Mouse (Mus musculus) CH12.LX (cell line): Measurements from ENCODE around the gene Gzf1. TPM values are rescaled to one million over a fixed set of nuclear protein-coding genes. Genes with fewer than 3 reads are reported as not detected.

Experiments used
- DNase-seq: peaks from one replicate; pipeline ENCODE4 v3.0.0-alpha.2; 2013; ENCODE audit errors: extremely low read depth
- H3K27ac ChIP-seq: 2 replicates; pipeline ENCODE4 v1.5.1; 2012; ENCODE audit warnings: low read depth, mild to moderate bottlenecking, control low read depth, moderate library complexity; ENCODE audit not compliant: insufficient read depth
- H3K27me3 ChIP-seq: replicated peaks from 2 replicates; pipeline ENCODE3; 2012; ENCODE audit warnings: inconsistent platforms
- H3K36me3 ChIP-seq, 2 experiments: replicated peaks in 1 of 2; 2 replicates each; pipeline versions ENCODE3 to v1.6.1; 2012; ENCODE audit warnings: inconsistent platforms in 1 of 2, low read length in 1 of 2, mild to moderate bottlenecking in 1 of 2, mixed read lengths in 1 of 2, moderate library complexity in 1 of 2; ENCODE audit not compliant: control insufficient read depth in 1 of 2, insufficient read depth in 1 of 2
- H3K4me1 ChIP-seq, 2 experiments: 2 replicates each; pipeline ENCODE4 v1.6.1; 2012; ENCODE audit warnings: inconsistent platforms in 1 of 2, moderate library complexity in 1 of 2; ENCODE audit not compliant: insufficient read depth in 2 of 2, control insufficient read depth in 1 of 2
- H3K4me2 ChIP-seq: 2 replicates; pipeline ENCODE4 v1.6.1; 2012; ENCODE audit warnings: low read depth, mild to moderate bottlenecking, control low read depth; ENCODE audit not compliant: poor library complexity, insufficient read depth, severe bottlenecking
- H3K4me3 ChIP-seq, 3 experiments: fragments of 150-350 bp in 1 of 3; sonication (generic) in 1 of 3; replicated peaks in 1 of 3; 2 replicates each; pipeline versions ENCODE3 to v1.5.1; 2011 to 2012; ENCODE audit warnings: low read depth in 2 of 3, low read length in 2 of 3, mild to moderate bottlenecking in 2 of 3, moderate library complexity in 2 of 3, control low read depth in 1 of 3, improper control_type of control experiment in 1 of 3, inconsistent platforms in 1 of 3, mixed read lengths in 1 of 3; ENCODE audit not compliant: poor library complexity in 1 of 3
- H3K79me2 ChIP-seq: replicated peaks from 2 replicates; pipeline ENCODE4 v1.6.1; 2012; ENCODE audit warnings: mild to moderate bottlenecking, moderate library complexity; ENCODE audit not compliant: control insufficient read depth, poor library complexity, insufficient read depth, severe bottlenecking; ENCODE audit errors: extremely low read depth
- H3K9ac ChIP-seq: 2 replicates; pipeline ENCODE4 v1.6.1; 2012; ENCODE audit warnings: low read depth, mild to moderate bottlenecking, control low read depth, moderate library complexity; ENCODE audit not compliant: insufficient read depth
- H3K9me3 ChIP-seq: replicated peaks from 2 replicates; pipeline ENCODE3; 2012; ENCODE audit warnings: low read length, inconsistent platforms, mixed read lengths
- BHLHE40 ChIP-seq: IDR thresholded peaks from 2 replicates; pipeline ENCODE4 v1.6.1; 2011; ENCODE audit warnings: mild to moderate bottlenecking, low read depth, low read length, improper control_type of control experiment
- CHD1 ChIP-seq: IDR thresholded peaks from 2 replicates; pipeline ENCODE4 v1.6.1; 2012; ENCODE audit warnings: low read depth, low read length, improper control_type of control experiment, inconsistent platforms
- CHD2 ChIP-seq: IDR thresholded peaks from 2 replicates; pipeline ENCODE4 v1.6.1; 2011; ENCODE audit warnings: low read length, improper control_type of control experiment
- CTCF ChIP-seq, 2 experiments: IDR thresholded peaks in 1 of 2; conservative IDR thresholded peaks in 1 of 2; 2 replicates each; pipeline ENCODE4 v1.5.1; 2011 to 2012; ENCODE audit warnings: low read depth in 2 of 2, low read length in 2 of 2, improper control_type of control experiment in 1 of 2, inconsistent platforms in 1 of 2, mild to moderate bottlenecking in 1 of 2, moderate library complexity in 1 of 2
- E2F4 ChIP-seq: IDR thresholded peaks from 2 replicates; pipeline ENCODE4 v1.6.1; 2011; ENCODE audit warnings: low read depth, low read length, improper control_type of control experiment; ENCODE audit not compliant: insufficient replicate concordance
- ELF1 ChIP-seq: IDR thresholded peaks from 2 replicates; pipeline ENCODE4 v1.6.1; 2014; ENCODE audit warnings: low read depth, mild to moderate bottlenecking, inconsistent platforms, low read length, improper control_type of control experiment
- EP300 ChIP-seq: IDR thresholded peaks from 2 replicates; pipeline ENCODE4 v1.6.1; 2011; ENCODE audit warnings: low read length, improper control_type of control experiment
- ETS1 ChIP-seq: conservative IDR thresholded peaks from 2 replicates; pipeline ENCODE4 v1.6.1; 2012; ENCODE audit warnings: low read depth, mild to moderate bottlenecking, inconsistent platforms, low read length, improper control_type of control experiment, moderate library complexity
- GABPA ChIP-seq: IDR thresholded peaks from 2 replicates; pipeline ENCODE4 v1.6.1; 2012; ENCODE audit warnings: low read depth, low read length, improper control_type of control experiment, inconsistent platforms; ENCODE audit not compliant: insufficient replicate concordance
- HCFC1 ChIP-seq: IDR thresholded peaks from 2 replicates; pipeline ENCODE4 v1.6.1; 2012; ENCODE audit warnings: low read depth, mild to moderate bottlenecking, inconsistent platforms, low read length, improper control_type of control experiment
- IRF4 ChIP-seq: IDR thresholded peaks from 2 replicates; pipeline ENCODE4 v1.6.1; 2014; ENCODE audit warnings: low read depth, mild to moderate bottlenecking, inconsistent platforms, low read length, improper control_type of control experiment
- JUN ChIP-seq: IDR thresholded peaks from 2 replicates; pipeline ENCODE4 v1.6.1; 2011; ENCODE audit warnings: low read depth, mild to moderate bottlenecking, low read length, improper control_type of control experiment, moderate library complexity; ENCODE audit not compliant: insufficient read depth
- JUND ChIP-seq: conservative IDR thresholded peaks from 2 replicates; pipeline ENCODE4 v1.6.1; 2011; ENCODE audit warnings: low read depth, low read length, improper control_type of control experiment
- KAT2A ChIP-seq: IDR thresholded peaks from 2 replicates; pipeline ENCODE4 v1.6.1; 2012; ENCODE audit warnings: low read length, improper control_type of control experiment, inconsistent platforms; ENCODE audit not compliant: insufficient replicate concordance
- MAFK ChIP-seq: IDR thresholded peaks from 2 replicates; pipeline ENCODE4 v1.6.1; 2011; ENCODE audit warnings: low read length, improper control_type of control experiment; ENCODE audit not compliant: insufficient replicate concordance
- MAX ChIP-seq: IDR thresholded peaks from 2 replicates; pipeline ENCODE4 v1.6.1; 2011; ENCODE audit warnings: low read length, improper control_type of control experiment
- MAZ ChIP-seq: IDR thresholded peaks from 2 replicates; pipeline ENCODE4 v1.6.1; 2012; ENCODE audit warnings: low read depth, mild to moderate bottlenecking, inconsistent platforms, low read length, improper control_type of control experiment, moderate library complexity
- MEF2A ChIP-seq: IDR thresholded peaks from 2 replicates; pipeline ENCODE4 v1.6.1; 2014; ENCODE audit warnings: low read depth, mild to moderate bottlenecking, inconsistent platforms, low read length, improper control_type of control experiment, borderline replicate concordance
- MXI1 ChIP-seq: IDR thresholded peaks from 2 replicates; pipeline ENCODE4 v1.6.1; 2011; ENCODE audit warnings: mild to moderate bottlenecking, low read depth, low read length, improper control_type of control experiment
- MYC ChIP-seq: IDR thresholded peaks from 2 replicates; pipeline ENCODE4 v1.6.1; 2011; ENCODE audit warnings: low read depth, mild to moderate bottlenecking, improper control_type of control experiment, low read length
- NELFE ChIP-seq: IDR thresholded peaks from 2 replicates; pipeline ENCODE4 v1.6.1; 2011; ENCODE audit warnings: low read depth, low read length, improper control_type of control experiment
- NRF1 ChIP-seq: IDR thresholded peaks from 2 replicates; pipeline ENCODE4 v1.6.1; 2014; ENCODE audit warnings: low read depth, mild to moderate bottlenecking, inconsistent platforms, low read length, improper control_type of control experiment, moderate library complexity
- PAX5 ChIP-seq: IDR thresholded peaks from 2 replicates; pipeline ENCODE4 v1.6.1; 2012; ENCODE audit warnings: low read length, inconsistent platforms, mixed read lengths
- POLR2A ChIP-seq: IDR thresholded peaks from 2 replicates; pipeline ENCODE4 v1.6.1; 2011; ENCODE audit warnings: low read depth, mild to moderate bottlenecking, improper control_type of control experiment, low read length
- POLR2AphosphoS2 ChIP-seq: IDR thresholded peaks from 2 replicates; pipeline ENCODE4 v1.6.1; 2011; ENCODE audit warnings: low read depth, low read length, improper control_type of control experiment
- RAD21 ChIP-seq: IDR thresholded peaks from 2 replicates; pipeline ENCODE4 v1.6.1; 2011; ENCODE audit warnings: low read depth, mild to moderate bottlenecking, low read length, improper control_type of control experiment, moderate library complexity
- RCOR1 ChIP-seq: conservative IDR thresholded peaks from 2 replicates; pipeline ENCODE4 v1.6.1; 2012; ENCODE audit warnings: low read depth, mild to moderate bottlenecking, inconsistent platforms, low read length, improper control_type of control experiment
- SIN3A ChIP-seq: IDR thresholded peaks from 2 replicates; pipeline ENCODE4 v1.6.1; 2012; ENCODE audit warnings: low read length, improper control_type of control experiment, inconsistent platforms
- SMC3 ChIP-seq: IDR thresholded peaks from 2 replicates; pipeline ENCODE4 v1.6.1; 2011; ENCODE audit warnings: low read depth, low read length, improper control_type of control experiment
- TBP ChIP-seq: conservative IDR thresholded peaks from 2 replicates; pipeline ENCODE4 v1.6.1; 2011; ENCODE audit warnings: low read depth, low read length, improper control_type of control experiment
- UBTF ChIP-seq: IDR thresholded peaks from 2 replicates; pipeline ENCODE4 v1.6.1; 2012; ENCODE audit warnings: low read depth, mild to moderate bottlenecking, inconsistent platforms, low read length, improper control_type of control experiment, moderate library complexity
- USF1 ChIP-seq: IDR thresholded peaks from 2 replicates; pipeline ENCODE4 v1.6.1; 2014; ENCODE audit warnings: low read depth, mild to moderate bottlenecking, inconsistent platforms, low read length, improper control_type of control experiment
- USF2 ChIP-seq: conservative IDR thresholded peaks from 2 replicates; pipeline ENCODE4 v1.6.1; 2011; ENCODE audit warnings: low read depth, low read length, improper control_type of control experiment
- ZC3H11A ChIP-seq: IDR thresholded peaks from 2 replicates; pipeline ENCODE4 v1.6.1; 2012; ENCODE audit warnings: low read depth, mild to moderate bottlenecking, inconsistent platforms, low read length, improper control_type of control experiment
- ZKSCAN1 ChIP-seq: IDR thresholded peaks from 2 replicates; pipeline ENCODE4 v1.6.1; 2012; ENCODE audit warnings: low read depth, inconsistent platforms, low read length, improper control_type of control experiment, borderline replicate concordance
- ZMIZ1 ChIP-seq: IDR thresholded peaks from 2 replicates; pipeline ENCODE4 v1.6.1; 2012; ENCODE audit warnings: low read depth, mild to moderate bottlenecking, inconsistent platforms, low read length, improper control_type of control experiment
- ZNF384 ChIP-seq: IDR thresholded peaks from 2 replicates; pipeline ENCODE4 v1.6.1; 2012; ENCODE audit warnings: low read depth, low read length, improper control_type of control experiment, inconsistent platforms
- dilution Hi-C: fragments of 300-500 bp; cut with MboI; formaldehyde crosslinking; loops from 2 replicates; pipeline ENCODE4 v1.14.3; 2020; ENCODE audit warnings: low sequenced_read_pairs; ENCODE audit not compliant: extremely low pct_unique_long_range_greater_than_20kb, extremely low pct_ligation_motif_present
- in situ Hi-C: fragments of 300-500 bp; cut with MboI; formaldehyde crosslinking; loops from 3 replicates; pipeline ENCODE4 v1.14.3; 2019; ENCODE audit warnings: low sequenced_read_pairs, low pct_ligation_motif_present, low pct_unique_long_range_greater_than_20kb, mixed read lengths
- polyA plus RNA-seq: library from polyadenylated mRNA; unstranded; fragments of >175 nt; gene quantifications from 2 replicates; pipeline ENCODE4 v1.2.1, GENCODE M21; 2012; ENCODE audit warnings: low read depth; ENCODE audit not compliant: insufficient read length
- total RNA-seq, 2 experiments: library from RNA; depleted of rRNA; stranded (reverse); fragments of 300-350 nt in 1 of 2; fragments of >200 nt in 1 of 2; gene quantifications; 2 replicates each; pipeline ENCODE4 v1.2.3; 2012 to 2014

Gene Gzf1
- total and polyA plus RNA-seq, 3 experiments = 5.8 to 9.5 (median 8.1) TPM

DNA sequence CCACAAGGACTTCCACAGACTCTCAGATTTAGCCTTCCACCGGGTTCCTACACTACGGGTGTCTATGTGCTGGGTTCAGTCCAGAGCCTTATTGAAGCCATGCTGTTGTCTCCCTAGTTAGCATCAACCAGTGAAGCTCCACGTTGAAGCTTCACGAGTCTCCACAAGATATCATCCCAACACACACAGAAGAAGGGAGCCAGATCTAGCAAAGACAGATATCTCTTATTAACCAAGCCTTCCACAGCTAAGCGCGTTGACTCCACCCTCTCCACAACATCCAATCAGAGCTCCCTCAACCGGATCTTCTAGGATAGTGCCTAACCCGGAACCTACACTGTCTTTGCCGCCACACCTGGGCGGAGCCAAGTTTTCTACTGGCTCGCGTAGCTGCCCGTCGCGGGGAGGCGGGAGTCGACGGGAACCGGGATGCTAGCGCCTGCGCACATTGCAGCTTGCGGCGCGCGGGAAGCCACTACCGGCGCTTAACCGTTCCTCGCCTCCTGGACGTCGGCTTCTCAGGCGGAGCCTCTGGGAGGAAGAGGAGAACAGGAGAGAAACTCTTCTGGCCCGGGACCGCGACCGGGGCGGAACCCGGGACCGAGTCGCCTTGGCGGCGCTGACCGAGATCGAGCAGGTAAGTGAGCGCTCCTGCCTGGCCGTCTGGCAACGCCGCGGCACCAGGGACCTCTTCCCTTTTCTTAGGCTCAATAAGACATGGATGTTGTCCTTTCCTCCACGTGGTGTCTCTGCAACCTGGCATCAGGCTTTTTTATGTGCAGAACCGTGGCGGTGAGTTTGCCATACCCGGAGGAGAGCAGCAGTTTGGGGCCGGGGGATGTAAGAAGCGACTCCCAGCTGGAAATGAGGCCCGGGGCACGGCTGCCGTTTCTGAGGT lies 8.4 kb upstream of the Gzf1 start, which contains the start of gene Nxt1:
Gene Nxt1 (plus strand): TSS at position 403 of the 898 bp plus-strand sequence.
- H3K27ac ChIP-seq = no peak within 1 kb of the TSS
- peaks cover 2% of the 10 kb centered on the region for H3K27me3 ChIP-seq
- H3K9me3 ChIP-seq = no peaks in the 10 kb centered on the region
- peaks cover 19 to 32% of the 10 kb centered on the region in 2 experiments for H3K36me3 ChIP-seq
- DNase-seq = peak; percentile 97
- dilution Hi-C loops (no loop called here), in situ Hi-C loops (loop anchor here (25.0 kb wide), 1 partner anchor 285 kb away; the partner anchor contains the start of gene Sstr4)
- peak within 1 kb of the TSS; percentile 91 for H3K9ac ChIP-seq
- H3K4me1 ChIP-seq = peaks cover 0 to 28% of the 10 kb centered on the region in 2 experiments
- H3K79me2 ChIP-seq = peaks cover 38% of the 10 kb centered on the region
- peak within 1 kb of the TSS; percentile 79 to 88 (median 87) for H3K4me3 ChIP-seq
- peak within 1 kb of the TSS; percentile 97 for H3K4me2 ChIP-seq
- TF ChIP-seq RAD21 (no peak), NELFE (peak; percentile 83; the same call in 1 of the 2 replicates), JUND (no peak), ZKSCAN1 (no peak), E2F4 (peak; percentile 91; the same call in 1 of the 2 replicates), ZMIZ1 (no peak), EP300 (no peak), POLR2A (peak; percentile 91), MXI1 (peak; percentile 67), GABPA (peak; percentile 41; the same call in 1 of the 2 replicates), MAZ (no peak), SMC3 (no peak), HCFC1 (peak; percentile 99), ZC3H11A (no peak), CTCF (conservative IDR thresholded peaks at IDR 0.05 in 1 of 2, IDR thresholded peaks at IDR 0.05 in 1 of 2; ENCODE audit: low read depth in 2 of 2, low read length in 2 of 2) (no peak), ETS1 (no peak), POLR2AphosphoS2 (peak; percentile 77; the same call in 1 of the 2 replicates), UBTF (0 out of 2 replicates have a peak, but pooled peaks have one; percentile 4), MEF2A (peak; percentile 50; the same call in 1 of the 2 replicates), ELF1 (peak; percentile 100), MYC (no peak; the same call in 1 of the 2 replicates), TBP (peak; percentile 84), MAX (no peak), IRF4 (no peak; the same call in 1 of the 2 replicates), BHLHE40 (no peak), KAT2A (peak; percentile 95; the same call in 1 of the 2 replicates), ZNF384 (0 out of 2 replicates have a peak, but pooled peaks have one; percentile 39), NRF1 (peak; percentile 92), CHD2 (peak; percentile 97), USF2 (no peak), CHD1 (no peak), MAFK (no peak), JUN (no peak), USF1 (no peak), SIN3A (no peak; the same call in none of the 2 replicates), RCOR1 (no peak), PAX5 (no peak)
